Mouse (Mus musculus): ENCODE data around the gene Wdr5. TPM values are rescaled to one million over a fixed set of nuclear protein-coding genes. Genes with fewer than 3 reads are reported as not detected.

Gene Wdr5
- total and polyA plus RNA-seq, 2 experiments = 16.7 to 18.3 TPM

GRCm38 (mm10) chr2:27547986-27548385 lies 33.0 kb downstream of the Wdr5 start:
- no peaks in the 10 kb centered on the region for H3K36me3 ChIP-seq (ENCODE audit: control insufficient read depth, insufficient read depth, low read length)
- H3K9ac ChIP-seq (ENCODE audit: low read depth, low read length) = no peak overlapping the region
- no peak for TF ChIP-seq CTCF (IDR thresholded peaks at IDR 0.05; ENCODE audit: low read depth, low read length)
- TF ChIP-seq POLR2A (IDR thresholded peaks at IDR 0.05; ENCODE audit: extremely low read depth, insufficient read depth, low read length) = no peak
- WGBS = 93% methylated on average over 2 of the region's 2 CpGs
- no peak overlapping the region for H3K27ac ChIP-seq (replicated peaks; ENCODE audit: insufficient read depth, low read depth, low read length)
- peaks cover 4% of the 10 kb centered on the region for H3K4me1 ChIP-seq (ENCODE audit: control insufficient read depth, insufficient read depth, low read length)
- no peak overlapping the region for H3K4me3 ChIP-seq (ENCODE audit: insufficient read depth, low read depth, low read length)
- no peaks in the 10 kb centered on the region for H3K79me2 ChIP-seq (ENCODE audit: control insufficient read depth, insufficient read depth, low read length)
- no peaks in the 10 kb centered on the region for H3K27me3 ChIP-seq (ENCODE audit: control insufficient read depth, insufficient read depth, low read length)
- DNase-seq (ENCODE audit: extremely low read depth, low read depth, low spot score) = no peak

GRCm38 (mm10) chr2:27548664-27549369 lies 33.9 kb downstream of the Wdr5 start:
- DNase-seq (ENCODE audit: extremely low read depth, low read depth, low spot score) = peak; percentile 83
- H3K36me3 ChIP-seq (ENCODE audit: control insufficient read depth, insufficient read depth, low read length) = no peaks in the 10 kb centered on the region
- H3K4me3 ChIP-seq (ENCODE audit: insufficient read depth, low read depth, low read length) = no peak overlapping the region
- H3K27me3 ChIP-seq (ENCODE audit: control insufficient read depth, insufficient read depth, low read length) = no peaks in the 10 kb centered on the region
- H3K9ac ChIP-seq (ENCODE audit: low read depth, low read length) = no peak overlapping the region
- TF ChIP-seq CTCF (IDR thresholded peaks at IDR 0.05; ENCODE audit: low read depth, low read length) (no peak), POLR2A (IDR thresholded peaks at IDR 0.05; ENCODE audit: extremely low read depth, insufficient read depth, low read length) (no peak)
- peaks cover 9% of the 10 kb centered on the region for H3K4me1 ChIP-seq (ENCODE audit: control insufficient read depth, insufficient read depth, low read length)
- 5% methylated on average over 1 of the region's 1 CpGs for WGBS
- H3K27ac ChIP-seq (replicated peaks; ENCODE audit: insufficient read depth, low read depth, low read length) = peak overlapping the region; percentile 79
- no peaks in the 10 kb centered on the region for H3K79me2 ChIP-seq (ENCODE audit: control insufficient read depth, insufficient read depth, low read length)

GRCm38 (mm10) chr2:27552620-27553287 lies 37.8 kb downstream of the Wdr5 start:
- peak; percentile 67 for DNase-seq (ENCODE audit: extremely low read depth, low read depth, low spot score)
- Histone ChIP-seq H3K4me1 (ENCODE audit: control insufficient read depth, insufficient read depth, low read length) (peaks cover 28% of the 10 kb centered on the region), H3K27me3 (ENCODE audit: control insufficient read depth, insufficient read depth, low read length) (no peaks in the 10 kb centered on the region), H3K79me2 (ENCODE audit: control insufficient read depth, insufficient read depth, low read length) (no peaks in the 10 kb centered on the region; the same call in 1 of the 2 replicates), H3K4me3 (ENCODE audit: insufficient read depth, low read depth, low read length) (no peak overlapping the region), H3K27ac (replicated peaks; ENCODE audit: insufficient read depth, low read depth, low read length) (peak overlapping the region; percentile 72), H3K36me3 (ENCODE audit: control insufficient read depth, insufficient read depth, low read length) (no peaks in the 10 kb centered on the region), H3K9ac (ENCODE audit: low read depth, low read length) (peak overlapping the region; percentile 12)
- 6% methylated on average over 7 of the region's 7 CpGs for WGBS
- TF ChIP-seq POLR2A (IDR thresholded peaks at IDR 0.05; ENCODE audit: extremely low read depth, insufficient read depth, low read length) (no peak), CTCF (IDR thresholded peaks at IDR 0.05; ENCODE audit: low read depth, low read length) (peak; percentile 93)

- Histone ChIP-seq H3K79me2 (ENCODE audit: control insufficient read depth, insufficient read depth, low read length) (no peaks in the 10 kb centered on the region; the same call in 1 of the 2 replicates), H3K4me3 (ENCODE audit: insufficient read depth, low read depth, low read length) (no peak overlapping the region), H3K4me1 (ENCODE audit: control insufficient read depth, insufficient read depth, low read length) (peaks cover 31% of the 10 kb centered on the region), H3K27ac (replicated peaks; ENCODE audit: insufficient read depth, low read depth, low read length) (peak overlapping the region; percentile 98), H3K9ac (ENCODE audit: low read depth, low read length) (peak overlapping the region; percentile 29), H3K27me3 (ENCODE audit: control insufficient read depth, insufficient read depth, low read length) (no peaks in the 10 kb centered on the region), H3K36me3 (ENCODE audit: control insufficient read depth, insufficient read depth, low read length) (no peaks in the 10 kb centered on the region)
- WGBS = 74% methylated on average over 9 of the region's 9 CpGs
- TF ChIP-seq CTCF (IDR thresholded peaks at IDR 0.05; ENCODE audit: low read depth, low read length) = no peak
- peak; percentile 46 for DNase-seq (ENCODE audit: extremely low read depth, low read depth, low spot score)
These were observed 39.4 kb downstream of the Wdr5 start for GRCm38 (mm10) chr2:27554308-27554707.

- DNase-seq (ENCODE audit: extremely low read depth, low read depth, low spot score) = no peak
- 78% methylated on average over 6 of the region's 6 CpGs for WGBS
- H3K4me1 ChIP-seq (ENCODE audit: control insufficient read depth, insufficient read depth, low read length) = peaks cover 50% of the 10 kb centered on the region
- no peak overlapping the region for H3K4me3 ChIP-seq (ENCODE audit: insufficient read depth, low read depth, low read length)
- H3K27me3 ChIP-seq (ENCODE audit: control insufficient read depth, insufficient read depth, low read length) = no peaks in the 10 kb centered on the region
- H3K36me3 ChIP-seq (ENCODE audit: control insufficient read depth, insufficient read depth, low read length) = no peaks in the 10 kb centered on the region
- H3K27ac ChIP-seq (replicated peaks; ENCODE audit: insufficient read depth, low read depth, low read length) = peak overlapping the region; percentile 93
- no peaks in the 10 kb centered on the region; the same call in 1 of the 2 replicates for H3K79me2 ChIP-seq (ENCODE audit: control insufficient read depth, insufficient read depth, low read length)
- TF ChIP-seq POLR2A (IDR thresholded peaks at IDR 0.05; ENCODE audit: extremely low read depth, insufficient read depth, low read length) = no peak
- no peak for TF ChIP-seq CTCF (IDR thresholded peaks at IDR 0.05; ENCODE audit: low read depth, low read length)
- H3K9ac ChIP-seq (ENCODE audit: low read depth, low read length) = no peak overlapping the region
These were observed 42.0 kb downstream of the Wdr5 start for GRCm38 (mm10) chr2:27556921-27557320.

GRCm38 (mm10) chr2:27560708-27561123 lies 45.8 kb downstream of the Wdr5 start:
- Histone ChIP-seq H3K4me3 (ENCODE audit: insufficient read depth, low read depth, low read length) (no peak overlapping the region), H3K79me2 (ENCODE audit: control insufficient read depth, insufficient read depth, low read length) (no peaks in the 10 kb centered on the region; the same call in 1 of the 2 replicates), H3K36me3 (ENCODE audit: control insufficient read depth, insufficient read depth, low read length) (no peaks in the 10 kb centered on the region), H3K27me3 (ENCODE audit: control insufficient read depth, insufficient read depth, low read length) (no peaks in the 10 kb centered on the region), H3K27ac (replicated peaks; ENCODE audit: insufficient read depth, low read depth, low read length) (peak overlapping the region; percentile 99), H3K4me1 (ENCODE audit: control insufficient read depth, insufficient read depth, low read length) (peaks cover 33% of the 10 kb centered on the region), H3K9ac (ENCODE audit: low read depth, low read length) (peak overlapping the region; percentile 67)
- 13% methylated on average over 7 of the region's 7 CpGs for WGBS
- DNase-seq (ENCODE audit: extremely low read depth, low read depth, low spot score) = peak; percentile 100
- TF ChIP-seq CTCF (IDR thresholded peaks at IDR 0.05; ENCODE audit: low read depth, low read length) = no peak
- no peak for TF ChIP-seq POLR2A (IDR thresholded peaks at IDR 0.05; ENCODE audit: extremely low read depth, insufficient read depth, low read length)
